Mouse (Mus musculus) lung, adult 2 months (tissue): ENCODE measurements around the gene Prelid1.

Source experiments
- CTCF ChIP-seq: fragments of 200-500 bp; IDR thresholded peaks from 2 replicates; pipeline ENCODE4 v1.5.1; 2011; ENCODE audit warnings: mild to moderate bottlenecking, low read length, control low read depth; ENCODE audit not compliant: insufficient read depth
- POLR2A ChIP-seq: fragments of 200-500 bp; IDR thresholded peaks from 2 replicates; pipeline ENCODE4 v1.6.1; 2011; ENCODE audit warnings: low read depth, mild to moderate bottlenecking, control low read depth, low read length, borderline replicate concordance; ENCODE audit errors: extremely low read depth

- TF ChIP-seq CTCF (no peak), POLR2A (no peak)
Observed at GRCm38 (mm10) chr13:55328641-55329040, 8.3 kb downstream of the Prelid1 start.
